ENCODE assay signal across 9 mouse cellular contexts in genomic region chr11:69267341-69267740, GRCm38 (mm10). TPM values are rescaled to one million over a fixed set of nuclear protein-coding genes. Genes with fewer than 3 reads are reported as not detected.
DNase-seq lines count a peak whose midpoint lies in the region; ATAC-seq and TF ChIP-seq lines count a peak whose summit lies in the region.
"Had no signal": no experiment of that assay in that cellular context is flagged by ENCODE, and none has a peak within 500 bp of the region (broad histone marks: within the 10 kb centered on the region; RNA-seq: fewer than 3 reads in every experiment).

No protein-coding gene starts in this region.

- intact Hi-C loops in gastrocnemius, postnatal 14 days (cut with DNase I; ENCODE audit: low total_unique reads) = no loop called here

- no peak overlapping the region for H3K4me2 ChIP-seq in kidney, embryonic 14.5 days (replicated peaks; ENCODE audit: low read depth, low read length)
- H3K4me2 ChIP-seq in CH12.LX (ENCODE audit: insufficient read depth, low read depth, poor library complexity, severe bottlenecking) = peak overlapping the region; percentile 35
- H3K4me2 ChIP-seq: limb, embryonic 15.5 days had no signal

- 0 out of 2 replicates have a peak, but pooled peaks have one; percentile 1 for TF ChIP-seq EP300 in CH12.LX (IDR thresholded peaks at IDR 0.05; ENCODE audit: low read length)

- no peaks in the 10 kb centered on the region for H3K36me3 ChIP-seq in kidney, adult 2 months (ENCODE audit: control insufficient read depth, insufficient read depth, low read length)
- H3K36me3 ChIP-seq in kidney, embryonic 14.5 days (ENCODE audit: control insufficient read depth, insufficient read depth, low read length) = no peaks in the 10 kb centered on the region
- H3K36me3 ChIP-seq in CH12.LX (replicated peaks in 1 of 2; ENCODE audit: control insufficient read depth in 1 of 2, insufficient read depth in 1 of 2, low read length in 1 of 2) = no peaks in the 10 kb centered on the region
- H3K36me3 ChIP-seq: limb, embryonic 15.5 days had no signal

- no peak overlapping the region for H3K9ac ChIP-seq in kidney, embryonic 14.5 days (ENCODE audit: low read depth, low read length)
- no peak overlapping the region for H3K9ac ChIP-seq in CH12.LX (ENCODE audit: insufficient read depth, low read depth)
- H3K9ac ChIP-seq: limb, embryonic 15.5 days had no signal

- in situ Hi-C loops in CH12.LX (cut with MboI; ENCODE audit: low pct_ligation_motif_present, low pct_unique_long_range_greater_than_20kb, low sequenced_read_pairs) = loop anchor here (5.0 kb wide), 2 partner anchors 100 to 130 kb away; partner anchors contain the start of genes Chd3, Cyb5d1, Naa38 and Tmem88

- peak; percentile 60 for TF ChIP-seq CTCF in kidney, adult 2 months (conservative IDR thresholded peaks at IDR 0.05; ENCODE audit: insufficient read depth, insufficient read length, low read depth, low read length)
- peak; percentile 56 to 85; a peak in 3 of 4 replicates for TF ChIP-seq CTCF in CH12.LX (conservative IDR thresholded peaks at IDR 0.05 in 1 of 2, IDR thresholded peaks at IDR 0.05 in 1 of 2; ENCODE audit: low read depth in 2 of 2, low read length in 2 of 2)

- dilution Hi-C loops in CH12.LX (cut with MboI; ENCODE audit: extremely low pct_ligation_motif_present, extremely low pct_unique_long_range_greater_than_20kb, low sequenced_read_pairs) = no loop called here

- ATAC-seq in kidney, embryonic 14.5 days (ENCODE audit: low FRiP score, low TSS enrichment) = no peak

- H3K27me3 ChIP-seq in kidney, adult 2 months (replicated peaks; ENCODE audit: control insufficient read depth, insufficient read depth, low read length) = no peaks in the 10 kb centered on the region
- H3K27me3 ChIP-seq in kidney, embryonic 14.5 days (ENCODE audit: control insufficient read depth, insufficient read depth, low read length) = no peaks in the 10 kb centered on the region; the same call in 1 of the 2 replicates
- H3K27me3 ChIP-seq in CH12.LX (replicated peaks) = peaks cover 2% of the 10 kb centered on the region

- 21% methylated on average over 7 of the region's 7 CpGs for WGBS in kidney, adult 2 months
- 30% methylated on average over 7 of the region's 7 CpGs for WGBS in kidney, embryonic 14.5 days

- no peaks in the 10 kb centered on the region for H3K9me3 ChIP-seq in kidney, embryonic 14.5 days (ENCODE audit: control insufficient read depth, low read length)
- no peaks in the 10 kb centered on the region for H3K9me3 ChIP-seq in CH12.LX (replicated peaks; ENCODE audit: low read length)
- H3K9me3 ChIP-seq: limb, embryonic 15.5 days had no signal

- H3K4me3 ChIP-seq in kidney, adult 2 months (ENCODE audit: insufficient read depth, low read depth, low read length) = no peak overlapping the region
- H3K4me3 ChIP-seq in kidney, embryonic 14.5 days (ENCODE audit: low read length) = no peak overlapping the region
- H3K4me3 ChIP-seq in CH12.LX (replicated peaks in 1 of 3; ENCODE audit: low read depth in 2 of 3, low read length in 2 of 3, poor library complexity in 1 of 3) = peak overlapping the region in 2 of 3 experiments; percentile 3 to 14
- H3K4me3 ChIP-seq: limb, embryonic 15.5 days had no signal

- no peaks in the 10 kb centered on the region for H3K4me1 ChIP-seq in kidney, adult 2 months (ENCODE audit: control insufficient read depth, insufficient read depth, low read length)
- peaks cover 5% of the 10 kb centered on the region; the same call in 1 of the 2 replicates for H3K4me1 ChIP-seq in kidney, embryonic 14.5 days (ENCODE audit: control insufficient read depth, insufficient read depth, low read length)
- H3K4me1 ChIP-seq in CH12.LX (ENCODE audit: control insufficient read depth in 1 of 2, insufficient read depth in 2 of 2) = peaks cover 11 to 61% of the 10 kb centered on the region in 2 experiments; a peak in 3 of 4 replicates

- no peak for TF ChIP-seq POLR2A in kidney, adult 2 months (IDR thresholded peaks at IDR 0.05; ENCODE audit: low read depth, low read length)
- TF ChIP-seq POLR2A in CH12.LX (IDR thresholded peaks at IDR 0.05; ENCODE audit: low read depth, low read length) = no peak; the same call in 1 of the 2 replicates

- peak; percentile 24 for DNase-seq in kidney, adult 2 months
- DNase-seq in CH12.LX (ENCODE audit: extremely low read depth) = peak; percentile 85
- peak; percentile 68 for DNase-seq in brain, adult 2 months (ENCODE audit: low read depth, low spot score)
- DNase-seq in kidney, postnatal 36 days = peak; percentile 19 to 40
- DNase-seq in gastrocnemius, postnatal 14 days = no peak
- no peak for DNase-seq in spleen, adult 18-20 months
- no peak for DNase-seq in adrenal gland, adult 8-10 months

- TF ChIP-seq RAD21 in CH12.LX (IDR thresholded peaks at IDR 0.05; ENCODE audit: low read depth, low read length) = peak; percentile 82

- no peak overlapping the region for H3K27ac ChIP-seq in kidney, adult 2 months (ENCODE audit: insufficient read depth, low read depth, low read length)
- H3K27ac ChIP-seq in kidney, embryonic 14.5 days (ENCODE audit: low read depth, low read length) = no peak overlapping the region
- H3K27ac ChIP-seq in CH12.LX (ENCODE audit: insufficient read depth, low read depth) = peak overlapping the region; percentile 69
- H3K27ac ChIP-seq: limb, embryonic 15.5 days had no signal

- H3K79me2 ChIP-seq in CH12.LX (replicated peaks; ENCODE audit: control insufficient read depth, extremely low read depth, insufficient read depth, poor library complexity, severe bottlenecking) = no peaks in the 10 kb centered on the region

TF ChIP-seq in CH12.LX, 34 proteins besides CTCF, POLR2A, EP300 and RAD21 (continues in another document):
- TF ChIP-seq NRF1 (IDR thresholded peaks at IDR 0.05; ENCODE audit: low read depth, low read length) (0 out of 2 replicates have a peak, but pooled peaks have one; percentile 21), ZC3H11A (IDR thresholded peaks at IDR 0.05; ENCODE audit: low read depth, low read length) (no peak), JUND (conservative IDR thresholded peaks at IDR 0.05; ENCODE audit: low read depth, low read length) (peak; percentile 47; the same call in 1 of the 2 replicates), TBP (conservative IDR thresholded peaks at IDR 0.05; ENCODE audit: low read depth, low read length) (0 out of 2 replicates have a peak, but pooled peaks have one; percentile 23), POLR2AphosphoS2 (IDR thresholded peaks at IDR 0.05; ENCODE audit: low read depth, low read length) (no peak), JUN (IDR thresholded peaks at IDR 0.05; ENCODE audit: insufficient read depth, low read depth, low read length) (0 out of 2 replicates have a peak, but pooled peaks have one; percentile 5), ZKSCAN1 (IDR thresholded peaks at IDR 0.05; ENCODE audit: borderline replicate concordance, low read depth, low read length) (peak; percentile 58; the same call in 1 of the 2 replicates), NELFE (IDR thresholded peaks at IDR 0.05; ENCODE audit: low read depth, low read length) (peak; percentile 28; the same call in 1 of the 2 replicates), MEF2A (IDR thresholded peaks at IDR 0.05; ENCODE audit: borderline replicate concordance, low read depth, low read length) (0 out of 2 replicates have a peak, but pooled peaks have one; percentile 44), CHD1 (IDR thresholded peaks at IDR 0.05; ENCODE audit: low read depth, low read length) (no peak), IRF4 (IDR thresholded peaks at IDR 0.05; ENCODE audit: low read depth, low read length) (peak; percentile 40; the same call in 1 of the 2 replicates), MAX (IDR thresholded peaks at IDR 0.05; ENCODE audit: low read length) (peak; percentile 66), SMC3 (IDR thresholded peaks at IDR 0.05; ENCODE audit: low read depth, low read length) (peak; percentile 72), MYC (IDR thresholded peaks at IDR 0.05; ENCODE audit: low read depth, low read length) (peak; percentile 92), USF1 (IDR thresholded peaks at IDR 0.05; ENCODE audit: low read depth, low read length) (no peak), MAFK (IDR thresholded peaks at IDR 0.05; ENCODE audit: insufficient replicate concordance, low read length) (0 out of 2 replicates have a peak, but pooled peaks have one; percentile 2), ZNF384 (IDR thresholded peaks at IDR 0.05; ENCODE audit: low read depth, low read length) (peak; percentile 52; the same call in 1 of the 2 replicates)

RNA-seq across cellular contexts. Expression of gene Gucy2e, which starts 30.5 kb away (rescaled TPM):
- 0.02 TPM in 1 of 2 replicates, not detected in the other for polyA plus RNA-seq in kidney, adult 2 months (2012; rRNA removed)
- polyA plus RNA-seq in kidney, embryonic 14.5 days (2014; fragmentation: Nextera tagmentation; extraction: Ambion mirVana) = 0.07 and 0.11 TPM in 2 replicates
- total RNA-seq in CH12.LX (2012; rRNA removed) (not detected in 2 replicates), CH12.LX (2014; rRNA removed) (0.03 TPM in 1 of 2 replicates, not detected in the other)
- polyA plus RNA-seq in CH12.LX (2012; ENCODE audit: insufficient read length, low read depth) = not detected in 2 replicates
- not detected for total RNA-seq in gastrocnemius, postnatal 14 days (2021)
- total RNA-seq in adrenal gland, adult 8-10 months (2022) = not detected

RNA-seq across cellular contexts. Expression of gene Cntrob, which starts 56.2 kb away (rescaled TPM):
- polyA plus RNA-seq in kidney, adult 2 months (2012; rRNA removed) = 4.6 and 5.7 TPM in 2 replicates
- polyA plus RNA-seq in kidney, embryonic 14.5 days (2014; fragmentation: Nextera tagmentation; extraction: Ambion mirVana) = 18.4 and 20.1 TPM in 2 replicates
- 18.5 and 18.9 TPM in 2 replicates for total RNA-seq in CH12.LX (2012; rRNA removed)
- 16.4 and 22.0 TPM in 2 replicates for total RNA-seq in CH12.LX (2014; rRNA removed)
- 36.6 and 41.5 TPM in 2 replicates for polyA plus RNA-seq in CH12.LX (2012; ENCODE audit: insufficient read length, low read depth)
- 1 to 10 TPM; 2.5 to 3.2 TPM for total RNA-seq in gastrocnemius, postnatal 14 days (2021)
- 10 to 100 TPM in 2 of 4 experiments, 1 to 10 TPM in 2; 6.4 to 14.8 (median 10.0) TPM for total RNA-seq in adrenal gland, adult 8-10 months (2022)

RNA-seq across cellular contexts. Expression of gene Trappc1, which starts 56.4 kb away (rescaled TPM):
- 57.9 and 72.3 TPM in 2 replicates for polyA plus RNA-seq in kidney, adult 2 months (2012; rRNA removed)
- 175 and 217 TPM in 2 replicates for polyA plus RNA-seq in kidney, embryonic 14.5 days (2014; fragmentation: Nextera tagmentation; extraction: Ambion mirVana)
- total RNA-seq in CH12.LX (2012; rRNA removed) (75.0 and 85.4 TPM in 2 replicates), CH12.LX (2014; rRNA removed) (102 TPM in 2 replicates)
- polyA plus RNA-seq in CH12.LX (2012; ENCODE audit: insufficient read length, low read depth) = 101 and 124 TPM in 2 replicates
- 10 to 100 TPM; 52.3 to 54.1 TPM for total RNA-seq in gastrocnemius, postnatal 14 days (2021)
- total RNA-seq in adrenal gland, adult 8-10 months (2022) = 10 to 100 TPM; 63.4 to 70.8 (median 67.0) TPM

RNA-seq across cellular contexts. Expression of gene Kcnab3, which starts 58.7 kb away (rescaled TPM):
- polyA plus RNA-seq in kidney, adult 2 months (2012; rRNA removed) = 1.2 and 1.3 TPM in 2 replicates
- 1.4 and 3.2 TPM in 2 replicates for polyA plus RNA-seq in kidney, embryonic 14.5 days (2014; fragmentation: Nextera tagmentation; extraction: Ambion mirVana)
- total RNA-seq in CH12.LX (2012; rRNA removed) (0.67 and 1.1 TPM in 2 replicates), CH12.LX (2014; rRNA removed) (0.31 TPM in 1 of 2 replicates, not detected in the other)
- 0.38 and 0.39 TPM in 2 replicates for polyA plus RNA-seq in CH12.LX (2012; ENCODE audit: insufficient read length, low read depth)
- total RNA-seq in gastrocnemius, postnatal 14 days (2021) = under 1 TPM; 0.18 to 0.24 TPM
- total RNA-seq in adrenal gland, adult 8-10 months (2022) = 10 to 100 TPM in 3 of 4 experiments, 1 to 10 TPM in 1; 7.3 to 22.1 (median 16.2) TPM

Comparison
In these comparisons a context has a peak if more than half of its experiments do, and no peak if none do; other contexts are left out.
1. DNase-seq: peak in kidney, adult 2 months (single experiment), CH12.LX (single experiment), brain, adult 2 months (single experiment) and kidney, postnatal 36 days (2 of 2); none in gastrocnemius, postnatal 14 days (single experiment), spleen, adult 18-20 months (0 of 2) and adrenal gland, adult 8-10 months (single experiment).
2. H3K4me3 ChIP-seq: peak in CH12.LX (2 of 3); none in kidney, adult 2 months (single experiment) and kidney, embryonic 14.5 days (single experiment).